In the genomic region with DNA sequence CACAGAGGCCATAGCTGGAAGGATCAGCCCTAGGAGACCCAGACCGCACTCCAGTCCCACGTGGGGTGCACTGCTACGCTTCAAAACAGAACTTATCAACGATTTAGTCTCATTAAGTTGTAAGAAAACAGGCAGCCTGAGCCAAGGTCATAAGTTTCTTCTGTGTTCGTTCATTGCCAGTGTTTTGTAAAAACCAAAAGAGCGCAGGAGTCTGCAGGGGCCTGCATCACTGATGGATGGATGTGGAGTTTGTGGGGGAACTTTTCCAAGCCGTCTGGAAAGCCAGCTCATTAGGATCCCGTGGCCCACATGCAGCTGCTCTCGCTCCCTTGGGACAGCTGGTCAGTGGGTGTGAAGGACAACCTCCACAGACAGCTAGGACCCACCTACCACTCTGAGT, we compare ENCODE assay signal across 16 mouse cellular contexts. TPM values are rescaled to one million over a fixed set of nuclear protein-coding genes. Genes with fewer than 3 reads are reported as not detected.
DNase-seq lines count a peak whose midpoint lies in the region; ATAC-seq lines count a peak whose summit lies in the region.
"Had no signal": no experiment of that assay in that cellular context is flagged by ENCODE, and none has a peak within 500 bp of the region (broad histone marks: within the 10 kb centered on the region; RNA-seq: fewer than 3 reads in every experiment).

No protein-coding gene starts in this region.

- H3K4me1 ChIP-seq in hindbrain, embryonic 14.5 days (replicated peaks; ENCODE audit: control insufficient read depth, insufficient read depth, low read length), result 0 out of 2 replicates have a peak, but pooled peaks cover 3% of the 10 kb centered on the region
- H3K4me1 ChIP-seq: hindbrain, embryonic 12.5 days; midbrain, embryonic 10.5 days had no signal

- no peaks in the 10 kb centered on the region for H3K36me3 ChIP-seq in hindbrain, embryonic 14.5 days (replicated peaks; ENCODE audit: control insufficient read depth, insufficient read depth)
- H3K36me3 ChIP-seq: hindbrain, embryonic 12.5 days; liver, embryonic 13.5 days; midbrain, embryonic 10.5 days; neural tube, embryonic 15.5 days had no signal

- peak; percentile 31 for DNase-seq in kidney, postnatal 10 days
- DNase-seq in kidney, adult 8-10 months, result no peak
- DNase-seq in layer of hippocampus, adult 9-11 months, result peak; percentile 70
- peak; percentile 60 to 66 for DNase-seq in right cerebral cortex, adult 2 months (ENCODE audit: low spot score in 2 of 2)
- no peak for DNase-seq in hindbrain, embryonic 14.5 days (ENCODE audit: low spot score)
- no peak for DNase-seq in c-Kit-positive CD71-positive TER-119-positive erythroid progenitor cells, embryonic 14.5 days (ENCODE audit: low spot score)
- DNase-seq: adrenal gland, postnatal 36 days; cerebellum, adult 9-10 months; kidney, postnatal 14 days; liver, embryonic 13.5 days had no signal

- peak; percentile 65; the same call in 1 of the 2 replicates for ATAC-seq in frontal cortex, adult (ENCODE audit: low TSS enrichment)
- ATAC-seq in hindbrain, embryonic 14.5 days (ENCODE audit: low FRiP score), result no peak
- ATAC-seq in granulocyte monocyte progenitor cell, adult 5-6 weeks (replicated peaks; ENCODE audit: poor library complexity, severe bottlenecking), result no peak

- H3K9me3 ChIP-seq in hindbrain, embryonic 14.5 days (ENCODE audit: control insufficient read depth, low read length), result no peaks in the 10 kb centered on the region
- H3K9me3 ChIP-seq: hindbrain, embryonic 12.5 days; liver, embryonic 13.5 days; midbrain, embryonic 10.5 days; neural tube, embryonic 15.5 days had no signal

- WGBS in hindbrain, embryonic 14.5 days, result 74% methylated on average over 9 of the region's 9 CpGs

- H3K27me3 ChIP-seq in hindbrain, embryonic 14.5 days (ENCODE audit: control insufficient read depth, insufficient read depth, low read length), result no peaks in the 10 kb centered on the region
- H3K27me3 ChIP-seq: hindbrain, embryonic 12.5 days; liver, embryonic 13.5 days; neural tube, embryonic 15.5 days had no signal

- no peak overlapping the region for H3K4me3 ChIP-seq in hindbrain, embryonic 14.5 days (replicated peaks; ENCODE audit: low read length)
- H3K4me3 ChIP-seq: hindbrain, embryonic 12.5 days; liver, embryonic 13.5 days; midbrain, embryonic 10.5 days; neural tube, embryonic 15.5 days had no signal

- no peak overlapping the region for H3K9ac ChIP-seq in hindbrain, embryonic 14.5 days
- H3K9ac ChIP-seq: hindbrain, embryonic 12.5 days; liver, embryonic 13.5 days; neural tube, embryonic 15.5 days had no signal

- no peak overlapping the region for H3K27ac ChIP-seq in hindbrain, embryonic 14.5 days
- H3K27ac ChIP-seq: hindbrain, embryonic 12.5 days; liver, embryonic 13.5 days; midbrain, embryonic 10.5 days; neural tube, embryonic 15.5 days had no signal

- no peak overlapping the region for H3K4me2 ChIP-seq in hindbrain, embryonic 14.5 days (replicated peaks)
- H3K4me2 ChIP-seq: hindbrain, embryonic 12.5 days; liver, embryonic 13.5 days; neural tube, embryonic 15.5 days had no signal

RNA-seq across cellular contexts. Expression of a gene that starts 25.1 kb away (rescaled TPM):
- polyA plus RNA-seq in hindbrain, embryonic 14.5 days (2014; fragmentation: Nextera tagmentation; extraction: Ambion mirVana), result not detected in 2 replicates
- total RNA-seq in granulocyte monocyte progenitor cell, adult 5-6 weeks (2014; fragmentation: Nextera tagmentation), result not detected in 2 replicates
- not detected in 2 replicates for total RNA-seq in granulocyte monocyte progenitor cell, adult 5-6 weeks (2017)
- total RNA-seq: adrenal gland, postnatal 36 days; heart, adult 8-10 months had no signal
- polyA plus RNA-seq: midbrain, embryonic 10.5 days; neural tube, embryonic 15.5 days had no signal

Comparison
In these comparisons a context has a peak if more than half of its experiments do, and no peak if none do; other contexts are left out.
1. DNase-seq: peak in kidney, postnatal 10 days (single experiment), layer of hippocampus, adult 9-11 months (single experiment) and right cerebral cortex, adult 2 months (2 of 2); none in kidney, adult 8-10 months (0 of 2), hindbrain, embryonic 14.5 days (single experiment) and c-Kit-positive CD71-positive TER-119-positive erythroid progenitor cells, embryonic 14.5 days (single experiment).